Mouse (Mus musculus) embryonic fibroblast, embryonic 13.5 days (primary cell): Measurements from ENCODE around the gene Hmgcl.

ENCODE experiments used
- CTCF ChIP-seq: IDR thresholded peaks from 2 replicates; pipeline ENCODE4 v1.5.1; 2011; ENCODE audit warnings: mild to moderate bottlenecking, control low read depth, low read length, moderate library complexity, borderline replicate concordance; ENCODE audit not compliant: insufficient read depth
- POLR2A ChIP-seq: IDR thresholded peaks from 2 replicates; pipeline ENCODE4 v1.6.1; 2011; ENCODE audit warnings: low read depth, mild to moderate bottlenecking, control low read depth, low read length, moderate library complexity

DNA sequence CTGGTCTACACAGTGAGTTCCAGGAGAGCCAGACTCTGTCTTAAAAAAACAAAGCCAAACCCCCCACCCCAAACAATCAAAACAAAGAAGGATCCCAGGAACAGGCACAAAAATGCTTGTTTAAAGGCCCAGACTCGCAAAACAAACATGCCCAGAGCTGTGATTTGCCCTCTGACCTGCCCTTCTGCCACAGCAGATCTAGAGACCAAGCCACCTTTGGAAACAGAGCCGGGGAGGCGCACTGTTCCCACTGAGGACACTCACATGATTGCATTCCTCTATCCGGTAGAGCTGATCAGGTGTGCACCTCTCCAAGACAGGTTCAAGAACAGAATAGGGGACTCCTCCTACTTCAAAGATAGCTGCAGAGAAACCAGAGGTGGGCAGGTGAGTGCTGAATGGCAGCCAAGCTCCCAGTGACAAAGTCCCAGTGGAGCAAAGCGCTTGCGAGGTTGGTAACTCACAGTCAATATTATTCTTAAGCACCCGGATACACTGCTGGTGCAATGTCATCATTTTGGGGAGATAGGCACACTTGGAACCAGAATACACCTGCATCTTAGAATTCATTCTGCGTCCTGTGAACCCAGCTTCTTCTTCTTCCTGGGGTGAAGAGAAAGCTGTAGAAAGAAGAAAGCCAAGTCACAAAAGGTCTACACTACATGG is 62.7 kb downstream of the Hmgcl start:
- no peak for TF ChIP-seq CTCF
- TF ChIP-seq POLR2A: no peak
